Mouse (Mus musculus) induced T-regulatory cell, adult 2 months (primary cell): ENCODE data around the gene Gm5414.
A peak's percentile ranks its signal among the peaks of the same experiment; 100 is the strongest.

ENCODE experiments used
- DNase-seq: peaks from one replicate; pipeline ENCODE4 v3.0.0-alpha.2; 2012; ENCODE audit warnings: low read depth

The Gm5414 gene

DNA sequence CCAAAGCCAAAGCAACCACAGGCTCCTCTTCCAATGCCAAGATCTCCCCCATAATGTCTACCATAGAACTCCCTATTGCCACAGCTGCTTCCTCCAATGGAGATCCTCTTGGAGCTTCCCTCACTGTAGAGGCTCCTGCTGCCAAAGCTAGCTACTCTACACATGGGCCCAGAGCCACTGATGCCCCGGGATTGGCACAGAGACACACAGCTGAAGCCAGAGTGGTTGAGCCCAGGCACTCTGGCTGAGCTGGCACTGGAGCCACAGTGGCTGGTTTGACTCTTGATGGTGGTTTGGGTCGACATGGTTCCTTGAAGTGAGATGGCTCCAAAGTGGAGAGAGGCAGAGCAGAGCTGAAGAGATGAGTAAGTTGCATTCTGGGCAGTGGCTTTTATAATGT, at the start of gene Gm5414:
Gm5414 (minus strand) TSS at position 305 of the 400 bp plus-strand sequence.
- DNase-seq = no peak

GRCm38 (mm10) chr15:101675978-101676377, 48.0 kb upstream of the Gm5414 start:
- DNase-seq = peak; percentile 1

DNA sequence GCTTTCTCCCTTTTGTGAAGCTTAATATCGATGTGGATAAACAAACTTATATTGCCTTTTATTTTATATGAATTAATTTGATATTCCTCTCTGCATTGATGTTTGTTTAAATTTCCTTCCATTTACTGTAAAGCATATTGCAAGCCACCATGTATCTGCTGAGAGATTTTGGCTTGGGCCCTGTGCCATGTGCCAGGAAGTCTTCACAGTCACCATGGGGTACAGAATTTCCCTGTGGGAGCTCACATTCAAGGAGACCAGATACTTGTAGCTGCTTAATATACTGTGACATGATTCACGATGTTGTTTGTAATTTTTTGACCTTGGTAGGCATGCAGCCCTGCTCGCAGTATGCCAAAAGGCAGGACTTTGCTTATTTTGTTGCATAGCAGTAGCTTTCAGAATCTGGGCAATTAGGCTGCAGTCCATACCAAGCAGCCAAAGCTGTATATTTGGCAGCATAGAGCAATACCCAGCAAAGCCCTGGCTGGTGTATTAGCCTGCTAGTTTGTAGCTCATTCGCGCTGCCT, 24.8 kb upstream of the Gm5414 start:
- no peak for DNase-seq

DNA sequence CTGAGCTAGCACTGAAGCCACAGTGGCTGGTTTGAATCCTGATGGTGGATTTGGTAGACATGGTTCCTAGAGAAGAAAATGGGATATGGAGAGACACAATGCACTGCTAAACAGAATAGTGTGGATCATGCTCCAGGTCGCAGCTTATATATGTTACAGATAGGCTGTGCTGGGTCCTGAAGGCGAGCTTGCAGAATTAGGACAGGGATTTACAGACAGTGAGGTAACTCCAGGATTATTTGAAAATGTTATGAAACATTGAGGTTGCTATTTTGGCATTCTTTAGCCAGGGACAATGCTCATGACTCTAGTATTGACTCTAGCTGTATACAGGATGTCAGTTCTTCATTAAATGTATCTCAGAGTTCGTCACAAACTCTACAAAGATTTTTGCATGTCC, 19.3 kb upstream of the Gm5414 start, which contains the start of gene Gm5478:
Gm5478 (minus strand) TSS at position 101 of the 400 bp plus-strand sequence.
- DNase-seq = no peak

- no peak for DNase-seq
Measured at GRCm38 (mm10) chr15:101599123-101599522, 28.9 kb downstream of the Gm5414 start.

DNA sequence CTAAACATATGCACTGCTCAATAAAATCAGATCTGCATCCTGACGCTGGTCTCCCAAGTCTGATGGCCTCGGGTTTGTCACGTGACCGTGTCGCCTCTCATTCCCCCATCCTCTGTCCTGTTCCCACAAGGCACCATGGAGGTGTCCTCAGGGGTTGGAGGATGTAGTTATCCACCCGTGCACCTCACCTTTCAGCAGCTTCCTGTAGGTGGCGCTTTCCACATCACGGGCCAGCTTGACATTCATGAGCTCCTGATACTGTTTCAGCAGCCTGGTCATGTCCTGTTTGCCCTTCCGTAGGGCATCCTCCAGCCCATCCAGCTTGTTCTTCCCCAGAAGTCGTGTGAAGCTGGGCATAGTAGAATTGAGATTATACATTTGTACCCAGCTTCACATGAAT, 39.8 kb downstream of the Gm5414 start:
- DNase-seq = peak; percentile 13

- no peak for DNase-seq
Measured at GRCm38 (mm10) chr15:101584456-101584855, 43.5 kb downstream of the Gm5414 start.

- no peak for DNase-seq
Measured at GRCm38 (mm10) chr15:101583211-101583965, 44.6 kb downstream of the Gm5414 start.

GRCm38 (mm10) chr15:101581701-101582100, 46.3 kb downstream of the Gm5414 start:
- DNase-seq = no peak

- no peak for DNase-seq
Measured at GRCm38 (mm10) chr15:101575506-101575905, 52.5 kb downstream of the Gm5414 start.
